Mouse (Mus musculus) T-helper 2 cell (primary cell): Measurements from ENCODE around the gene Nccrp1.
"Not testable (repeated sequence)": the region's sequence is repeated elsewhere in the genome, so short reads cannot be mapped to it uniquely, and the experiment has no call there.

Experiments
- in situ Hi-C: fragments of 300-600 bp; cut with MboI, MseI; formaldehyde crosslinking; loops from one replicate; pipeline ENCODE4 v1.15.1; 2025; ENCODE audit warnings: high pct_unique_total_duplicates

The Nccrp1 gene

GRCm38 (mm10) chr7:28522536-28522935 lies 24.5 kb downstream of the Nccrp1 start, which contains the start of gene Ifnl3:
Ifnl3 (plus strand) TSS chr7:28522836.
- in situ Hi-C loops, result not testable (repeated sequence)

GRCm38 (mm10) chr7:28511441-28511840 lies 35.6 kb downstream of the Nccrp1 start:
- in situ Hi-C loops, result no loop called here

- in situ Hi-C loops, result not testable (repeated sequence)
Observed at GRCm38 (mm10) chr7:28510405-28510974, 36.6 kb downstream of the Nccrp1 start, which contains the start of gene Ifnl2. Ifnl2 (minus strand) TSS chr7:28510455.

- in situ Hi-C loops, result not testable (repeated sequence)
Observed at GRCm38 (mm10) chr7:28509121-28509520, 37.9 kb downstream of the Nccrp1 start.

- in situ Hi-C loops, result no loop called here
Observed at GRCm38 (mm10) chr7:28505585-28505984, 41.5 kb downstream of the Nccrp1 start.

- in situ Hi-C loops, result no loop called here
Observed at GRCm38 (mm10) chr7:28495426-28495825, 51.6 kb downstream of the Nccrp1 start.
